Mouse (Mus musculus): ENCODE data around the gene Usb1. TPM values are rescaled to one million over a fixed set of nuclear protein-coding genes. Genes with fewer than 3 reads are reported as not detected.

Gene Usb1
- polyA plus RNA-seq (2012; rRNA removed) = 33.4 and 40.9 TPM in 2 replicates

GRCm38 (mm10) chr8:95331720-95332436 is at the start of gene Usb1, which contains the start of gene Zfp319:
Gene Usb1 (plus strand): TSS chr8:95332284.
Gene Zfp319 (minus strand): TSS chr8:95331950.

DNA sequence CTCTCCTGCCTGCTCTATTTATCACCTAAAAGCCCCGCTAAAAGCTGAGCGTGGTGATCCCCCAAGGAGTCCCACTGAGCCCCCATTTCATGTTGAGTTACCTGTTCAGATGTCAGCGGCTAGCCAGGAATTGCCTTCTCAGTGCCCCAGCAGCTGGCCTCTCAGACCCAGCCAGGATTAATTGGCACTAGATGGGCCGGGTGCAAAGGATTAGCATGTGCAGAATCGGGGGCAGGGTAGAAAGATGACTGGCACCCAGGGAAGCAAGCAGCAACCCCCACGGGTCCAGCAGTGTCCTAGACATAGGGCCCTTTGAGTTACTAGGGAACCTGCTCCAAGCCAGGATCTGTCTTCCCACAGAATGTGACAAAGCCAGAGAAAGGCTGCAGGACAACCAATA is 25.7 kb upstream of the Usb1 start, which contains the start of gene Cngb1:
TSS of gene Cngb1 (minus strand) at position 155 of the 400 bp plus-strand sequence.

DNA sequence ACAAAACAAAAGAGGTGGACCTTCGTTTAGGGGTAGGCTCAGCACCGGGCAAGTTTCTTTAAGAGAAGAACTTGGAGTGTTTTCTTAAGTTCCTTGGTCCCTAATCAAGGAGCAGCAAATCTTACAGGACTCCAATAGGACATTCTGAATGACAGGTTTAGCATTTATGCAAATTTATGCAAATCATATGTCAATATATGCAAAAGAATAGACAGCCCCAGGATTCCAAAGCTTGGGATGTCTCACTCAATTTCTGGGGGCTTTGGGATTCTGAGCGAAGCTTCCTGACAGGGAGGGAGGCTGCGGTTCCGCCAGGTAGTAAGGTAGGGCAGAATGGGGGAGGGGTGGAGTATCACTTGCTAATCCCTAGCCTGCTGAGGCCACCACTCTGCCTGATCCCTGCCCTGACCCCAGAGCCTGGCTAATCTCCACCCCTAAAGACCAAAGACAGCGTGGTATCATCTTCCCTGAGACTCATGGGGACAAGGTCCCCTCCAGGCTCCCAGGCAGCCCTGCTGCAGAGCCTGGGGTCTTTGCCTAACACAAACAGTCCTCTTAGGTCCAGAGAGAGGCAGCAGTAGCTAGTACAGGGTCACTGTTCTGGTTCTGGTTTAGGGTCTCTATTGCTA is 21.6 kb upstream of the Usb1 start, which contains the start of gene Tepp:
TSS of gene Tepp (plus strand) at position 225 of the 629 bp plus-strand sequence.

GRCm38 (mm10) chr8:95352151-95352870 is 20.2 kb downstream of the Usb1 start, which contains the start of gene Mmp15:
Gene Mmp15 (plus strand): TSS chr8:95352268.

Other genes with a start within 250 kb of the Usb1 start
- gene Kifc3, start 129.5 kb upstream of the Usb1 start, polyA plus RNA-seq (2012; rRNA removed) = 104 and 109 TPM in 2 replicates
- 3.2 and 4.2 TPM in 2 replicates for gene Cngb1, start 25.7 kb upstream of the Usb1 start, polyA plus RNA-seq (2012; rRNA removed)
- 0.62 and 0.83 TPM in 2 replicates for gene Tepp, start 21.7 kb upstream of the Usb1 start, polyA plus RNA-seq (2012; rRNA removed)
- gene Zfp319, start 334 bp upstream of the Usb1 start, polyA plus RNA-seq (2012; rRNA removed) = 18.1 and 18.8 TPM in 2 replicates
- 23.5 and 29.9 TPM in 2 replicates for gene Mmp15, start 20.0 kb downstream of the Usb1 start, polyA plus RNA-seq (2012; rRNA removed)
- 111 and 127 TPM in 2 replicates for gene Cfap20, start 102.6 kb downstream of the Usb1 start, polyA plus RNA-seq (2012; rRNA removed)
- 16.6 and 19.0 TPM in 2 replicates for gene Csnk2a2, start 157.8 kb downstream of the Usb1 start, polyA plus RNA-seq (2012; rRNA removed)
- 1.1 and 1.5 TPM in 2 replicates for gene Ccdc113, start 201.8 kb downstream of the Usb1 start, polyA plus RNA-seq (2012; rRNA removed)
- not detected in 2 replicates for gene Prss54, start 244.1 kb downstream of the Usb1 start, polyA plus RNA-seq (2012; rRNA removed)

All from ovary, adult 2 months (tissue).